Mouse (Mus musculus) midbrain, postnatal 0 days (tissue): ENCODE measurements at regions not wholly inside any gene's neighbourhood (a gene's known extent, or its start where the extent isn't known, plus 50 kb on each side); places are given as distances from the start of the nearest gene placed in this dataset.

Experiments
- ATAC-seq: fragments of 200-750 bp; cut with Nextera tagmentation; 2 replicates; pipeline ENCODE4 v1.8.0; 2017; ENCODE audit warnings: moderate number of reproducible peaks, mild to moderate bottlenecking, moderate TSS enrichment, moderate library complexity; ENCODE audit not compliant: low FRiP score
- DNase-seq: peaks from one replicate; pipeline ENCODE4 v3.0.0-alpha.2; 2015; ENCODE audit warnings: low spot score
- H3K27ac ChIP-seq: fragments of 300-500 bp; sonication (generic); 2 replicates; pipeline ENCODE4 v1.5.1; 2014; ENCODE audit warnings: low read depth, mild to moderate bottlenecking, low read length, mixed read lengths
- H3K27me3 ChIP-seq: fragments of 300-500 bp; sonication (generic); 2 replicates; pipeline ENCODE4 v1.6.1; 2014; ENCODE audit warnings: low read length, control low read depth, mixed read lengths; ENCODE audit not compliant: insufficient read depth
- H3K36me3 ChIP-seq: fragments of 300-500 bp; sonication (generic); 2 replicates; pipeline ENCODE4 v1.6.1; 2014; ENCODE audit warnings: low read length, control low read depth, mixed read lengths; ENCODE audit not compliant: insufficient read depth
- H3K4me1 ChIP-seq: fragments of 300-500 bp; sonication (generic); 2 replicates; pipeline ENCODE4 v1.6.1; 2014; ENCODE audit warnings: mild to moderate bottlenecking, control low read depth, antibody characterized with exemption, low read length, mixed read lengths; ENCODE audit not compliant: insufficient read depth
- H3K4me2 ChIP-seq: fragments of 300-500 bp; sonication (generic); 2 replicates; pipeline ENCODE4 v1.6.1; 2014; ENCODE audit warnings: low read depth, mild to moderate bottlenecking, low read length, mixed read lengths; ENCODE audit not compliant: poor library complexity, severe bottlenecking
- H3K4me3 ChIP-seq: fragments of 300-500 bp; sonication (generic); 2 replicates; pipeline ENCODE4 v1.5.1; 2014; ENCODE audit warnings: low read depth, mild to moderate bottlenecking, low read length, moderate library complexity
- H3K9ac ChIP-seq: fragments of 300-500 bp; sonication (generic); replicated peaks from 2 replicates; pipeline ENCODE4 v1.6.1; 2014; ENCODE audit warnings: mild to moderate bottlenecking, low read length, moderate library complexity, mixed read lengths; ENCODE audit not compliant: poor library complexity, severe bottlenecking
- H3K9me3 ChIP-seq: fragments of 300-500 bp; sonication (generic); 2 replicates; pipeline ENCODE4 v1.6.1; 2016; ENCODE audit warnings: low read length, control low read depth
- CTCF ChIP-seq: IDR thresholded peaks from 2 replicates; pipeline ENCODE4 v1.5.1; 2016; ENCODE audit warnings: antibody characterized with exemption, mild to moderate bottlenecking
- WGBS: fragments of 180-500 bp; shearing (Covaris S2); extraction: QIAGEN DNeasy Blood & Tissue Kit; methylation state at CpG from one replicate; pipeline ENCODE4 v1.1.7; 2014; 5-methylcytosine and 5-hydroxymethylcytosine counted together

DNA sequence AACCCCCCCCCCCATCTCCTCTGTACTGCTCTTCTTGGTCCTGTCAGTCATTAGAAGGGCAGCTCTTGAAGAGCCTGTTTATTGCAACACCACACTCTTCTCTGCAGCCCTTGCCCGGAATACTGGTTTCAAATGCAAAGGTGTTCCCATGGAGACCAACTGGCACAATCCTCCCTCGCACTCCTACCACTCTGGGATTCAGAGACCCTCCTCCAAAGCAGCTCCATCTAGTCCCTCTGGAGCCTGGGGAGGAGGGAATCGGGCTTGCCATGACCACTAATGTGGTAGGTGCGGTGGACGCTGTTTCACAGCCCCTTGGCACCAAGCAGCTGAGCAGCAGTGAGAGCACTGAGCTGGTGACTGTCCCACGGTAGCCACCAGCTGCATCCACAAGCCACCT lies 83.1 kb downstream of the Stk35 start:
- WGBS, result 32% methylated on average over 6 of the region's 6 CpGs
- H3K4me1 ChIP-seq, result no peaks in the 10 kb centered on the region
- no peak overlapping the region for H3K4me2 ChIP-seq
- no peak for TF ChIP-seq CTCF
- no peaks in the 10 kb centered on the region for H3K9me3 ChIP-seq
- H3K4me3 ChIP-seq, result no peak overlapping the region
- H3K27ac ChIP-seq, result no peak overlapping the region
- no peak overlapping the region for H3K9ac ChIP-seq
- no peaks in the 10 kb centered on the region for H3K27me3 ChIP-seq
- ATAC-seq (no peak), DNase-seq (peak; percentile 46)
- no peaks in the 10 kb centered on the region for H3K36me3 ChIP-seq

GRCm38 (mm10) chr2:129884316-129884715 lies 84.0 kb downstream of the Stk35 start:
- no peak overlapping the region for H3K4me3 ChIP-seq
- H3K9me3 ChIP-seq, result no peaks in the 10 kb centered on the region
- H3K4me1 ChIP-seq, result no peaks in the 10 kb centered on the region
- no peak overlapping the region for H3K9ac ChIP-seq
- H3K27me3 ChIP-seq, result no peaks in the 10 kb centered on the region
- no peak overlapping the region for H3K27ac ChIP-seq
- 89% methylated on average over 3 of the region's 3 CpGs for WGBS
- no peak for TF ChIP-seq CTCF
- DNase-seq, result no peak
- H3K4me2 ChIP-seq, result no peak overlapping the region
- ATAC-seq, result no peak
- no peaks in the 10 kb centered on the region for H3K36me3 ChIP-seq

DNA sequence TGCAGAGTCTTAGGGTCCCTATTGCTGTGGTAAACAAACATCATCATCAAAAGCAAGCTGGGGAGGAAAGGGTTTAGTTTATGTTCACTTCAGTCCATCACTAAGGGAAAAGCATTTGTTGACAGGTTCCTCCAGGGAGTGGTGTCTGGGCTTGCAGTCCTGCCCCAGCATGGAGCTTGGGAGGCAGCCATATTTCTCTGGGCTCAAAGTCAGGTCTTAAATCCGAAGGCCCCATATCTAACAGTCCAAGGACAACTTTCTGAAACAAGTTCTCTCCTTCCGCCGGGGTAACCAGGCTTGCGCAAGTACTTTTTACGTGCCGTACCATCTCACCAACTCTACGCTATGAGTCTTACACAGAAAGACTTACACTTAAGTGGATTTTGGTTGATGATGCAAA lies 85.2 kb downstream of the Stk35 start:
- Histone ChIP-seq H3K4me2 (no peak overlapping the region), H3K4me3 (no peak overlapping the region), H3K27ac (no peak overlapping the region), H3K27me3 (no peaks in the 10 kb centered on the region), H3K36me3 (no peaks in the 10 kb centered on the region), H3K9me3 (no peaks in the 10 kb centered on the region), H3K9ac (no peak overlapping the region), H3K4me1 (no peaks in the 10 kb centered on the region)
- ATAC-seq (no peak), DNase-seq (no peak)
- WGBS, result 92% methylated on average over 7 of the region's 7 CpGs
- TF ChIP-seq CTCF, result no peak

- Histone ChIP-seq H3K27ac (no peak overlapping the region), H3K4me1 (no peaks in the 10 kb centered on the region), H3K4me3 (no peak overlapping the region), H3K9ac (no peak overlapping the region), H3K9me3 (no peaks in the 10 kb centered on the region), H3K4me2 (no peak overlapping the region), H3K36me3 (no peaks in the 10 kb centered on the region), H3K27me3 (no peaks in the 10 kb centered on the region)
- WGBS, result 66% methylated on average over 7 of the region's 7 CpGs
- ATAC-seq (no peak), DNase-seq (peak; percentile 34)
- no peak for TF ChIP-seq CTCF
Observed at GRCm38 (mm10) chr2:129893231-129893630, 92.9 kb downstream of the Stk35 start.

DNA sequence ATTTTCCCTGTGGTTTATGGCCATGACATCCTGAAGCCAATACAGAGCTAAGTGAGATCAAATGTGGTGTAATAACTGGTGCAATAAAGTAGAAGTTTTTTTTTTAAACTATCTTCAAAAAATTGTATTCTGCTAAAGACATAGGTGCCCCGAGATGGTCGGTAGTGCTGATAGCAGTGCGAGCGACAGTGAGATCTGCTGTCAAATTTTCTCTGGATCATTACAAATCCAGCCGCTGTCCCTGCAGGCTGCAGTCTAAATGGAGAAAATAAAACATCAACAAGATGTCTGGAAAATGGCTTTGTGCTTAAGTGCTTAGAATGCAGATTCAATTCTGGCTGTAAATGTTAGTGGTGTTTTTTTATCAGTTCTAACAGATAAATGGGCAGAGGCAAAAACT lies 93.5 kb downstream of the Stk35 start:
- 85% methylated on average over 5 of the region's 5 CpGs for WGBS
- no peak overlapping the region for H3K27ac ChIP-seq
- no peak for ATAC-seq

DNA sequence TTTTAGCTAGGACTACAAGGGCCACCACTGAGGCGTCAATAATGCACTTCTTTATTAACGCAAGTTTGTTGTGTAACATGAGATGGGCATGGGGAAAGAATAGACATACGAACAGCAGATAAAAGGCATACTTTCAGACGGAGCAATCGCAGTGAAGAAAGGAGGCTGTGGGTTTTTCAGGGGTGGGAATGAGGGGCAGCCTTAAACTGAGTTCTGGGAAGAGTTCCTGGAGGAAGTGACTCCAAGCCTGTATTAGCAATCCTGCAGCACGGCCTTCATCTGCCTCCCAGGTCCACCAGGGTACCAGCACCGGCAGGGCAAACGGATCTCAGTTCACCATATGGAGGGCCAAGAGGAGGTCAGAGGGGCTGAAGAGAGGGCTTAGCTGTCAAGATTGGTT lies 94.6 kb downstream of the Stk35 start:
- no peak overlapping the region for H3K4me3 ChIP-seq
- H3K36me3 ChIP-seq, result no peaks in the 10 kb centered on the region
- H3K9ac ChIP-seq, result no peak overlapping the region
- H3K4me1 ChIP-seq, result no peaks in the 10 kb centered on the region
- 83% methylated on average over 8 of the region's 8 CpGs for WGBS
- H3K27ac ChIP-seq, result no peak overlapping the region
- no peaks in the 10 kb centered on the region for H3K27me3 ChIP-seq
- ATAC-seq (no peak), DNase-seq (no peak)
- no peaks in the 10 kb centered on the region for H3K9me3 ChIP-seq
- TF ChIP-seq CTCF, result no peak
- H3K4me2 ChIP-seq, result no peak overlapping the region

More for the DNA sequence above, 93.5 kb downstream of the Stk35 start:
- H3K4me1 ChIP-seq, result no peaks in the 10 kb centered on the region
- DNase-seq, result no peak
- H3K36me3 ChIP-seq, result no peaks in the 10 kb centered on the region
- no peak overlapping the region for H3K4me3 ChIP-seq
- H3K9me3 ChIP-seq, result no peaks in the 10 kb centered on the region
- H3K9ac ChIP-seq, result no peak overlapping the region
- TF ChIP-seq CTCF, result no peak
- H3K4me2 ChIP-seq, result no peak overlapping the region
- H3K27me3 ChIP-seq, result no peaks in the 10 kb centered on the region
